Mouse (Mus musculus) T-cell, adult 2 months (primary cell): Measurements from ENCODE around the gene Cdc25a.
A peak's percentile ranks its signal among the peaks of the same experiment; 100 is the strongest.

Experiments used
- DNase-seq: peaks from one replicate; pipeline ENCODE4 v3.0.0; 2022; ENCODE audit warnings: low spot score

The Cdc25a gene

DNA sequence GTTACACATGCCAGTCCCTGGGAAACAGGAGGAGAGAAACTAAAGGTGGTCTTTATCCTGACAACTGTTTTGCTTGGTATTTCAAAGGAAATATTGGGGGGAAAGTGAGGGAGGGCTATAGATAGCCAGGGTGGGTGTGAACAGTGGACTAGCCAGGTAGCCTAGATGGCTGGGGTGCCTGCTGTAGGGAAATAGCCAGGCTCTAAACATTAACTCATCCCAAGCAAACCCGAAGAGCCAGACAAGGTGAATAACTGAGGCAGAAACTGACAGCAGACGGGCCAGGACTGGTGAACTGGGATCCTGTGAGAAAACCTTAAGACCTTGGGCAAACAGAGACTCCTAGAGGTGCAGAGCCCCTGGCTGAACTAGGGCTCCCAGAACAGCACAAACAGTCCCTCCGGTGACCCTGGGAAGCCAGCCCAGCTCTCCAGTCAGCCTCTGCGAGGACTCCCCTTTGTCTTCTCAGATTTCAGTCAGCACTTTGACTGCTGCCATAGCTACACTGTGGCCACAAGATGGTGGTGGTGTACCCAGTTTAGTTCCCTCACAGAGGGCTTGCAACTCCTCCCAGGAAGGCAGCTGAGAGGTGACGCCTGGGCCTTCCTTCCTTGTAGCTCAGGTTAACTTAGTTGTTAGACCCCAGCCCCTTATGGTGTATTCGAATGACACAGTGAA lies 19.2 kb downstream of the Cdc25a start:
- peak; percentile 53 for DNase-seq

GRCm38 (mm10) chr9:109895593-109895992 lies 20.2 kb downstream of the Cdc25a start:
- DNase-seq, result no peak

DNA sequence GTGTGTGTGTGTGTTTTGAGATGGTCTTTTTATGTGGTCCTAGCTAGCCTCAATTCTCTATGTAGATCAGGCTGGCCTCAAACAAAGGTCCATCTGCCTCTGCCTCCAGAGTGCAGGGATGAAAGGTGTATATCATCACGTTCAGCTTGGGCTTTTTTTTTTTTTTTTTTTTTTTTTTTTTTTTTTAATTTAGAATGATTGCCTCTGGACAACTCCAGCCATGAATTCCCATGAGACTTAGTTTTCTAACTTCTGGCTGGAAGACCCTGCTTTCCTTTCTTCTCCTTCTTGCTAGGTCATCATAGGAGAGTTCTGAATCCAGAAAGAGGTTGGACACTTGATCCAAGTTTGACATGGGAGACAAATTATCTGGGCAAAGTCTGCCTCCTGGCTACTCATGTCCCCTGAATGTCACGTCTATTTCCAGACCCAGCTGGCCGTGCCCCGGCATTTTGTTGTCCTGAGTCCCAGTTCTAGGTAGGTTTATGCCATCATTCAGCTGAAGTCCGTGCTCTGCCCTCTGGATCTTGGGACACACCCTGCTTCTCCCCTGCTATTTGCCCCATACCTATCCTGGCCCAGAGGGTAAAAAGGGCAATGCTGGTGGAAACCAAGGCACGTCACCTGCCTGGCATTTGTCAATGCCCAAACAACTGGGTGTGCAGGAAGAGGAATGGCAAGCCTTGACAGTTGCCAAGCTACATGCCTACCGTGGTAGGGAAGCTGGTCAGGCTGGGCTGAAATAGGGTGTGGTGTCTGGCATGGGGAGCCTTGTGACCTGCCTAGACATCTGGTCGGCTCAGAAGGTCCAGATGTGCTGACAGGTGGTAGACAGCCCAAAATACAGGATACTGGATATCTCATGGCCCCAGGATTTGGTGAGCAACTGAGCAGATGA lies 21.1 kb downstream of the Cdc25a start:
- DNase-seq, result no peak

GRCm38 (mm10) chr9:109898027-109898426 lies 22.6 kb downstream of the Cdc25a start:
- no peak for DNase-seq

DNA sequence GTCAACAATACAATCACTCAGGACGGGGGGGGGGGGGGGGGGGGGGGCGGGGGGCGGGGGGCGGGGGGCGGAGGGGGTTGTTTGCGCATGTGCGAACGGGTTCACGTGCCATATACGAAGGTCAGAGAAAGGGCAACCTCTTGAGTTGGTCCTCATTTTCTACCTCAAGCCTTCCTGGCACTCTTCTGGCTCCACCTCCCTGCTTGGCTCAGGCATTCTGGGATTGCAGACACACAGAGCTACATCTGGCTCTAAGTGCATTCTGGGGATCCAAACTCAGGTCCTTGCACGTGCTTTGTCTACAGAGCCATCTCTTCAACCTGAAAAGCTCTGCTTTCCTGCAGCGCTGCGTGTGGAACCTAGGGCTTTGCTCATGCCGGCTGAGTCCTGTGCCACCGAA lies 24.0 kb downstream of the Cdc25a start:
- DNase-seq, result no peak

DNA sequence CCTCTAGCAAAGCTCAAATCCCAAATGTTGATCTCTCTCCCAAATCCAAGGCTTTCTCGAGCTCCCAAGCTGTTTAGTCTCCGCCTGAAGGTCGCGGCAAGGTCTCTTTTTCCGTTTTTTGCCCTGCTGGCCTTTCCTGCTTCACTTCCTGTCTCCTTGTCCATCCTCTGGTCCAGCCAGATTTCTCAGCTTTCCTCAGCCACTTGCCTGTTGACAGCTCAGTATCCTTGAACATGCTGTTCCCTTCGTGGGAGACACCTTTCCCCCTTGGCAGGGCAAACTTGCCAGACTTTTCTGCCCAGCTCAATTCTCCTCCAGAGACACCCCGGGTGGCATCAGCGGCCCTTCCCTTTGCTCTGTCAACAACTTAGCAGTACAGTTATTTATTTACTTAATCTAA lies 24.4 kb downstream of the Cdc25a start:
- no peak for DNase-seq

DNA sequence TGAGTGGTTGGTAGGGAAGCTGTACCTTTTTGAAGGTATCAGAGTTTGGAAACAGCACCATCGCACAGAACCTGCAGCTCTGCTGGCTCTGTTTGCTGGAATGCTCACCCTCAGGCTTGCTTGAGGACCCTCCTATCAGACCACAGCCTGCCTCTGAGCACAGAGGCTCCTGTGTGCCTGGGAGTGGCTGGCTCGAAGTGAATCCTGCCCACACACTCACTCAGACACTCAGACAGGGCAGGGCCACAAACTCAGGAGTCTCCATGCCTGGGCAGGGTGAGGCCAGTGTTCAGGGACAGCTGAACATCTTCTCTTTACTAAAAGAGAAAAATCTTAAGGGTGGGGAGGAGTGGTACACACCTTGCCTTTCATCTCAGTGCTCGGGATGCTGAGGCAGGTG lies 25.2 kb downstream of the Cdc25a start:
- DNase-seq, result no peak

GRCm38 (mm10) chr9:109902246-109902645 lies 26.9 kb downstream of the Cdc25a start:
- no peak for DNase-seq

GRCm38 (mm10) chr9:109902740-109903139 lies 27.4 kb downstream of the Cdc25a start:
- no peak for DNase-seq

- no peak for DNase-seq
Measured at GRCm38 (mm10) chr9:109907300-109907699, 31.9 kb downstream of the Cdc25a start.

DNA sequence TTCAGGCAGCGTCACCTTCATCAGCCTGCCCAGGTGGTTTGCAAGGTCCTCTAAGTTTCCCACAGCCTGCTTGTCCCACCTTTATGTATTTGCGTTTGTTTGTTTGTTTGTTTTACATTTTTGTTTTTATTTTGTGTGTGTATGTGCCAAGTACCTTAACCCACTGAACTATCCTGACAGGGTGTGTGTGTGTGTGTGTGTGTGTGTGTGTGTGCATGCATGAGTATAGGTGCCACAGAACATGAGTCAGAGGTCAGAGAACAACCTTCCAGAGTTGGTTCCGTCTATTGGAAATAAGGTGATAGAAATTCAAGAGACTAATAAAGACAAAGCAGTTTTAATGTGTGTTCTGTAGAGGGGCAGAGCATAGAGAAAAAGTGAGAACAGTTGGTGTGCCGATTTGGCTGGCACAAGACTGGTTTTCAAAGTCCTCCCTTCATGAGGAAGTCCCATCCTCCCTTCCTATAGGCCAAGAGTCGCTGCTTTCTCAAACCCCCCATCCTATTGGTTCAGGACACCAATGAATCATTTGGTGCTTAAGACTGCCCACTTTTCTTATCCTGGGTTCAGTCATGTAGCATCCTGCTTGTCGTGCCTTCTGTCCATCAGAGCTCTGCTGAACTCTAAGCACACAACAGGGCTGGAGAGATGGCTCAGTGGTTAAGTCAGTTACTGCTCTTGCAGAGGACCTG lies 32.5 kb downstream of the Cdc25a start:
- no peak for DNase-seq

DNA sequence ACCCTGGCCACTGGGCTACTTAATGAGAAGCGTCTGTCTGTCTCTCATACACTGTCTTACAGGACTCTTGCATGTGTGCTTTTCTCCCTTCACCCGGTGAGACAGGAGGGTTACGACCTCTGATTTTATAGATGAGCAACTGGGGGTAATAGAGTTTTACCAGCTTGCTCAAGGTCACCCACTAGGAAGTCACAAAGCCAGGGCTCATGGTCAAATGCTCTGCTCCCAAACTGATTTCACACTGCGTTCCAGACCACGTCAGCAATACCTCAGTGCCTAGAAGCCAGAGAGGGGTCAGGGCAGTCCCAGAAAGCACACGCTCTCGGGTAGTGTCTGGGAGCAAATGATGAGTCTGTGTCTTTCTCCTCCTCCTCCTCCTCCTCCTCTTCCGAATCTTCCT lies 33.7 kb downstream of the Cdc25a start:
- DNase-seq, result no peak

- DNase-seq, result no peak
Measured at GRCm38 (mm10) chr9:109909926-109910325, 34.5 kb downstream of the Cdc25a start.

- DNase-seq, result no peak
Measured at GRCm38 (mm10) chr9:109911779-109912178, 36.4 kb downstream of the Cdc25a start.

- DNase-seq, result no peak
Measured at GRCm38 (mm10) chr9:109914269-109914926, 39.0 kb downstream of the Cdc25a start.

DNA sequence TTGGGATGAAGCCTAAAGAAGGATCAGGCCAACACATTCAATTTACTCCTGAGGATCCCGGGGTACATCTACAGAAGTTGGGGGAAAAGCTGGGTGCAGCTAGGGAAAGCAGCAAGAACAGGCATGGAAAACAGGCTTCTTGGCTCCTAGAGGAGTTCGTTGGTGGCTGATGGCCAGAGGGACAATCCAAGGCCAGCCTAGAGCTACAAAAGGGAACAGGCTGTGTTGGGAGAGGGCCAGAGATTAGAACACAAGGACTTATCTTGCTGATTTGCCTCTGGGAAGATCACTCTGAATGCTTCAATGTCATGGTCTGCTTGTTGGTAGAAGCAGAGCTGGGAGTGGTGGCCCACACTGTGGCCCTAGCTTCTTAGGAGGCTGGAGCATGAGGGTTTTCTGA lies 42.6 kb downstream of the Cdc25a start:
- no peak for DNase-seq

DNA sequence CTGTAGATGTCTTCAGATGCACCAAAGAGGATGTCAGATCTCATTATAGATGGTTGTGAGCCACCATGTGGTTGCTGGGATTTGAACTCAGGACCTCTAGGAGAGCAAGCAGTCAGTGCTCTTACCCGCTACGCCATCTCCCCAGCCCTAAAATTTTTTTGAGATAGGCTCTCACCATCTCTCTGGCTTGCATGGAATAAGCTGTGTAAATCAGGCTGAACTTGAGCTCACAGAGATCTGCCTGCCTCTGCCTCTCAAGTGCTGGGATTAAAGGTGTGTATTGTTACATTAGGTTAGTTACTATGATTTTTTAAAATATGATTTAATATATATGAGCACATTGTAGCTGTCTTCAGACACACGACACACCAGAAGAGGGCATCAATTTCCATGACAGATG lies 53.8 kb downstream of the Cdc25a start:
- DNase-seq, result no peak

DNA sequence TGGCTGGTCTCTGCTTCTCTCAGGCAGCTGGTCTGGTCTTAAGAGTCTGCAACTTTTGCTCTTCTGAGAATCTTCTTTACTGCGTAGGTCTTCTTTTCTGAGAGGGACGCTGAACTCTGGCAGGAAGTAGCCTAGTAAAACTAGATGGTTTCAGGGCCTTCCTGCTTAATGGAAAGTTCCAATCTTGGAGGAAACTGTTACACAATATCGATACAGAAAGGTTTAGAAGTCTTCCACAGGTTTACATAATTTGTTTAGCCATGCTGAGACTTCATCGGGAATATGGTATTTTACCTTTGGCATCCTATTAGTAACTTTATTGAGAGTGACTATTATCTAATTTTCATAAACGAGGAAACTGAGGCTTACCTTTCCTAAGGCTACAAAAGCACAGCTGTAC lies 54.7 kb downstream of the Cdc25a start:
- DNase-seq, result no peak

DNA sequence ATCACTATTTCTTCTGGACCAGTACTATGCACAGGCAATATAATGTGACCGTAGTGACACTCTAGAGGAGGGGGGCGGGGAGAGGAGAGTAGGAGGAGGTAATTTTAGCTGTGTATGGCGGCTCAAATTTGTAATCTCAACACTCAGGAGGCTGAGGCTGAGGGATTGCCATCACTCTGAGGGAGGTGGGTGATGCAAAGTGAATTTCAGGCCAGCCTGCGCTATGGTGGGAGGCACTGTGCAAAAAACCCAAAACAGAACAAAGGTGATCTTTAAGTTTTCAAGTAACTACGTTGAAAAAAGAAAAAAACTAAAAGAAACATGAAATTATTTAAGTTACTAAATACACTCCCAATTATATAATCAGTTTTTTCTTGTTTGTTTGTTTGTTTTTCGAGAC lies 55.4 kb downstream of the Cdc25a start:
- no peak for DNase-seq

DNA sequence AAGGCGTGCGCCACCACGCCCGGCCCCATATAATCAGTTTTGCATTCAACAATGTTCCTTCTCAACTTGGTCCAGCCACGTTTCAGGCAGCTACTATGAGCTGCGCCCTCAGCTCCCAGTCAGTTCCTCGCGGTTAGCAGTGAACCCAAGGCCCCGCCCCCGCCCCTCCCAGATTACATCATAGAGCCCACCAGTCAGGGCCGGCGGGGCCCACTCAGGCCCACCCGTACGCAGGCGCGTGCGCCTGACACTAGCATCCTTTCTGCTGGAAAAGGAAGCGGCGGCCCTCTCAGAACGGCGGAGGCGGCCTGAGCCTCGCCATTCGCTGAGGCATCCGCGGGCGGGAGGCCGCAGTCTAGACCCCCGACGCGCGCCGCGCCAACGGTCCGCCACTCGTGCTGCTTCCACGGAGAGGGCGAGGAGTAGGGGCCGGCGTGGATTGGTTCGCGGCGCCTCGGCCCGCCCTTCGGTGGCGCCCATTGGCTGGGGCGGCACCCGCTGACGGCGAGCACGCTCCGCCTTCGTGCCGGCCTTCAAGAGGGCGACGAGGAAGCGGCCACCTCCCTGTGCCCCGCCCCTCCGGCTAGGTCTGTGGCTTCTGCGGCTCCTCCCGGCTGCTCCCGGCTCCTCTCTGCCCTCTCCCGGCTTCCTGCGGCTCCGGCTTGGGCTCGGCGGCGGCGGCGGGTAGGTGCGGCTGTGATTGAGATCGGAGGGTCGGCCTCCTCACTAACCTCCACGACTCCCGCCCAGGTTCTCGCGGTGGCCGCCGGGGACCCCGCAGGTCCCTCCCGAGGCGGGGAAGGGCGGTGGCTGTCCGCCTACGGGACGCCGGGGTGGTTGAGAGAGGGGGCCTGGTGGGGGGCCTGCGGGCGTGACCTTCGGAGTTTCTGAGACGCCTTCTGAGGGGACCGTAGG lies 56.1 kb downstream of the Cdc25a start, which contains the start of gene Map4:
Map4 (plus strand) TSS at position 204 of the 915 bp plus-strand sequence.
- peak; percentile 95 for DNase-seq

GRCm38 (mm10) chr9:109932361-109932755 lies 57.0 kb downstream of the Cdc25a start:
- peak; percentile 20 for DNase-seq
